Comparison of ENCODE assay signal across 8 mouse cellular contexts in genomic region chr16:30601946-30602345, GRCm38 (mm10). TPM values are rescaled to one million over a fixed set of nuclear protein-coding genes. Genes with fewer than 3 reads are reported as not detected.
DNase-seq lines count a peak whose midpoint lies in the region; ATAC-seq and TF ChIP-seq lines count a peak whose summit lies in the region.

No protein-coding gene starts in this region.

- DNase-seq in kidney, adult 2 months, result peak; percentile 42
- DNase-seq in kidney, adult 9 months, result no peak
- no peak for DNase-seq in forebrain, embryonic 11.5 days (ENCODE audit: low spot score)
- no peak for DNase-seq in intestine, embryonic 14.5 days (ENCODE audit: low spot score)
- DNase-seq in lung, postnatal 10 days, result peak; percentile 54
- peak; percentile 28 for DNase-seq in yolk sac, embryonic 10.5 days (ENCODE audit: low spot score)

- 54% methylated on average over 7 of the region's 7 CpGs for WGBS in kidney, adult 2 months
- 29% methylated on average over 7 of the region's 7 CpGs for WGBS in forebrain, embryonic 11.5 days
- WGBS in intestine, embryonic 14.5 days, result 28% methylated on average over 7 of the region's 7 CpGs

- H3K27me3 ChIP-seq in kidney, adult 2 months (replicated peaks; ENCODE audit: control insufficient read depth, insufficient read depth, low read length), result no peaks in the 10 kb centered on the region
- H3K27me3 ChIP-seq in forebrain, embryonic 11.5 days (ENCODE audit: control insufficient read depth, insufficient read depth, low read length), result peaks cover 20% of the 10 kb centered on the region
- H3K27me3 ChIP-seq in intestine, embryonic 14.5 days (replicated peaks; ENCODE audit: control insufficient read depth, insufficient read depth, low read length), result no peaks in the 10 kb centered on the region

- no peak for TF ChIP-seq CTCF in kidney, adult 2 months (conservative IDR thresholded peaks at IDR 0.05; ENCODE audit: insufficient read depth, insufficient read length, low read depth, low read length)

- no peak for TF ChIP-seq POLR2A in kidney, adult 2 months (IDR thresholded peaks at IDR 0.05; ENCODE audit: low read depth, low read length)

- H3K36me3 ChIP-seq in kidney, adult 2 months (ENCODE audit: control insufficient read depth, insufficient read depth, low read length), result no peaks in the 10 kb centered on the region
- H3K36me3 ChIP-seq in forebrain, embryonic 11.5 days (ENCODE audit: control insufficient read depth, insufficient read depth, low read length), result no peaks in the 10 kb centered on the region
- H3K36me3 ChIP-seq in intestine, embryonic 14.5 days (ENCODE audit: control insufficient read depth, insufficient read depth, low read length), result no peaks in the 10 kb centered on the region

- peak overlapping the region; percentile 94; the same call in 1 of the 2 replicates for H3K4me2 ChIP-seq in forebrain, embryonic 11.5 days (ENCODE audit: low read depth, low read length, severe bottlenecking)
- H3K4me2 ChIP-seq in intestine, embryonic 14.5 days (ENCODE audit: low read length), result peak overlapping the region; percentile 92

- peak overlapping the region; percentile 3; the same call in 1 of the 2 replicates for H3K9ac ChIP-seq in forebrain, embryonic 11.5 days (ENCODE audit: low read length)
- peak overlapping the region; percentile 65; the same call in 1 of the 2 replicates for H3K9ac ChIP-seq in intestine, embryonic 14.5 days (ENCODE audit: low read length)

- peak overlapping the region; percentile 90 for H3K27ac ChIP-seq in kidney, adult 2 months (ENCODE audit: insufficient read depth, low read depth, low read length)
- H3K27ac ChIP-seq in forebrain, embryonic 11.5 days (ENCODE audit: low read depth, low read length), result no peak overlapping the region
- H3K27ac ChIP-seq in intestine, embryonic 14.5 days (ENCODE audit: low read depth), result no peak overlapping the region

- no peak for ATAC-seq in forebrain, embryonic 11.5 days (replicated peaks; ENCODE audit: low FRiP score)
- ATAC-seq in intestine, embryonic 14.5 days (replicated peaks; ENCODE audit: low FRiP score, low TSS enrichment, low read depth), result no peak
- ATAC-seq in activated CD4-positive, CD25-positive, alpha-beta regulatory T cell, adult 4 months, result no peak
- ATAC-seq in frontal cortex, adult (ENCODE audit: low TSS enrichment), result no peak

- H3K9me3 ChIP-seq in forebrain, embryonic 11.5 days (ENCODE audit: control insufficient read depth, low read length), result no peaks in the 10 kb centered on the region
- H3K9me3 ChIP-seq in intestine, embryonic 14.5 days (ENCODE audit: control insufficient read depth, low read length), result no peaks in the 10 kb centered on the region

- H3K4me1 ChIP-seq in kidney, adult 2 months (ENCODE audit: control insufficient read depth, insufficient read depth, low read length), result 0 out of 2 replicates have a peak, but pooled peaks cover 3% of the 10 kb centered on the region
- H3K4me1 ChIP-seq in forebrain, embryonic 11.5 days (replicated peaks; ENCODE audit: control insufficient read depth, insufficient read depth, low read length), result peaks cover 15% of the 10 kb centered on the region
- peaks cover 35% of the 10 kb centered on the region for H3K4me1 ChIP-seq in intestine, embryonic 14.5 days (replicated peaks; ENCODE audit: control insufficient read depth, insufficient read depth, low read length)

- H3K4me3 ChIP-seq in kidney, adult 2 months (ENCODE audit: insufficient read depth, low read depth, low read length), result peak overlapping the region; percentile 86
- H3K4me3 ChIP-seq in forebrain, embryonic 11.5 days (ENCODE audit: low read depth, low read length), result 0 out of 2 replicates have a peak overlapping the region, but pooled peaks have one; percentile 3
- H3K4me3 ChIP-seq in intestine, embryonic 14.5 days (ENCODE audit: low read depth, low read length), result peak overlapping the region; percentile 75

RNA-seq across cellular contexts. Expression of gene Fam43a, which starts 2.4 kb away (rescaled TPM):
- polyA plus RNA-seq in kidney, adult 2 months (2012; rRNA removed), result 26.4 and 31.4 TPM in 2 replicates
- polyA plus RNA-seq in forebrain, embryonic 11.5 days (2014; fragmentation: Nextera tagmentation; extraction: Ambion mirVana), result 5.7 and 6.8 TPM in 2 replicates
- polyA plus RNA-seq in intestine, embryonic 14.5 days (2014; fragmentation: Nextera tagmentation; extraction: Ambion mirVana), result 5.9 and 6.8 TPM in 2 replicates
- under 1 TPM; 0.42 to 0.79 TPM for polyA plus RNA-seq in activated CD4-positive, CD25-positive, alpha-beta regulatory T cell, adult 4 months (2017; shearing (Covaris generic))

RNA-seq across cellular contexts. Expression of gene Lsg1, which starts 14.6 kb away (rescaled TPM):
- 9.1 and 9.4 TPM in 2 replicates for polyA plus RNA-seq in kidney, adult 2 months (2012; rRNA removed)
- 77.4 and 80.7 TPM in 2 replicates for polyA plus RNA-seq in forebrain, embryonic 11.5 days (2014; fragmentation: Nextera tagmentation; extraction: Ambion mirVana)
- 69.4 and 70.3 TPM in 2 replicates for polyA plus RNA-seq in intestine, embryonic 14.5 days (2014; fragmentation: Nextera tagmentation; extraction: Ambion mirVana)
- 10 to 100 TPM; 54.3 to 65.2 TPM for polyA plus RNA-seq in activated CD4-positive, CD25-positive, alpha-beta regulatory T cell, adult 4 months (2017; shearing (Covaris generic))

RNA-seq across cellular contexts. Expression of gene Tmem44, which starts 51.3 kb away (rescaled TPM):
- polyA plus RNA-seq in kidney, adult 2 months (2012; rRNA removed), result 6.7 and 9.4 TPM in 2 replicates
- polyA plus RNA-seq in forebrain, embryonic 11.5 days (2014; fragmentation: Nextera tagmentation; extraction: Ambion mirVana), result 26.3 and 30.4 TPM in 2 replicates
- polyA plus RNA-seq in intestine, embryonic 14.5 days (2014; fragmentation: Nextera tagmentation; extraction: Ambion mirVana), result 15.0 and 15.6 TPM in 2 replicates
- polyA plus RNA-seq in activated CD4-positive, CD25-positive, alpha-beta regulatory T cell, adult 4 months (2017; shearing (Covaris generic)), result under 1 TPM in 1 of 2 experiments, not detected in 1; 0.85 TPM

Comparison
In these comparisons a context has a peak if more than half of its experiments do, and no peak if none do; other contexts are left out.
1. DNase-seq: peak in kidney, adult 2 months (single experiment), lung, postnatal 10 days (single experiment) and yolk sac, embryonic 10.5 days (single experiment); none in kidney, adult 9 months (single experiment), forebrain, embryonic 11.5 days (single experiment) and intestine, embryonic 14.5 days (single experiment).
2. H3K4me3 ChIP-seq: peak in every context shown above with its lines; median percentile 86 in kidney, adult 2 months; 75 in intestine, embryonic 14.5 days; 3 in forebrain, embryonic 11.5 days.